Mouse (Mus musculus) frontal cortex, postnatal 10 days (tissue): Measurements from ENCODE around the gene Nol3.
A peak's percentile ranks its signal among the peaks of the same experiment; 100 is the strongest.
"Not testable (repeated sequence)": the region's sequence is repeated elsewhere in the genome, so short reads cannot be mapped to it uniquely, and the experiment has no call there.

ENCODE experiments used
- DNase-seq, 2 experiments: peaks; one replicate each; pipeline ENCODE4 v3.0.0; 2022; ENCODE audit warnings: low spot score in 2 of 2, mixed read lengths in 1 of 2

Gene Nol3

GRCm38 (mm10) chr8:105275840-105276239 is at the start of gene Nol3:
TSS of gene Nol3 (plus strand) at chr8:105276140.
- no peak for DNase-seq

DNA sequence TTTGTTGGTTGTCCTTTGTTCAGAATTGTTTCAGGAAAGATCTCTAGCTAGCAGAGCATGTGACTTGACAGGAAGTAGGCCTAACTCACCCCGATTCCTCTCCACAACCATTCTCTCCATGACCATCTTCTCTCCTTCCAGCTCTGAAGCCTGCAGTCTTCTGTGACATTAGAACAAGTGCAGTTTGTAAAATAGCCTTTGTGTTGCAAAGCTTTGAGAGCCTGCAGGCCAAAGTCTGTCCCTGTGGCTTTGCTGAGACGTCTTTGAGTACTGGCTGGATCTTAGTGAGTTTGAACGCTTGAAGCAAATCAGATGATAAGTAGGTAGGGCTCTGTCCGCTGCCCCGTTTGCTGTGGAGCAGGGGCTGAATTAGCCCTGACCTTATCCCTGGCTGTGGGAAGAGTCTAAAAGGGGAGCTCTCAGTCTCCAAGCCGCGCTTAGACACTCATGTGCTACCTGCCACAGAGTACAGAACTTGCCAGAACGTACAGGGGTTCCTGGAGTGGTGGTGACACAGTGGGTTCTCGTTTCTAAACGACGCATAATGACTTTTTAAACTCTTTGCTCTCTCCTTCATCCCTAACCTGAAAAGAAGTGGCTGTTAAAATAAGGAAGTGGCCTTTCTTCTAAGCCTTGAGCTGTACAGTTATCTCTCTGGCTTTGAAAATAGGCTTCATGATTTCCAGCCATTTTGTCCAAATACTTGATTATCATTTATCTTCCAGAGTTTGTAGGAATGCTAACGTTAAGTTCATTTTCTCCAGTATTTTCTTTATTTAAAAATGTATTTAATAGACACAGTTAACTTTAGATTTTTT is 44.2 kb upstream of the Nol3 start:
- DNase-seq, result no peak

DNA sequence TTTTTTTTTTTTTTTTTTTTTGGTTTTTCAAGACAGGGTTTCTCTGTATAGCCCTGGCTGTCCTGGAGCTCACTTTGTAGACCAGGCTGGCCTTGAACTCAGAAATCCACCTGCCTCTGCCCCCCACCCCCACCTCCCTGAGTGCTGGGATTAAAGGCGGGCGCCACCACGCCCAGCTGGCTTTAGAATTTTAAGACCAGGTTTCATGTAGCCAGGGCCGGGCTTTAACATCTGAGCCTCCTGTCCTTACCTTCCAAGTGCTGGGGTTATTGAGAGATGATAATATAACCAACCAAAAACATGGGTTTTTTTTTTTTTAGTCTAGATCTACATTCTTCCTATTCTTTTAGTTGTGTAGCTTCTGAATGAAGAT is 43.6 kb upstream of the Nol3 start:
- DNase-seq, result not testable (repeated sequence)

- no peak for DNase-seq
Observed at GRCm38 (mm10) chr8:105233126-105233935, 42.6 kb upstream of the Nol3 start.

DNA sequence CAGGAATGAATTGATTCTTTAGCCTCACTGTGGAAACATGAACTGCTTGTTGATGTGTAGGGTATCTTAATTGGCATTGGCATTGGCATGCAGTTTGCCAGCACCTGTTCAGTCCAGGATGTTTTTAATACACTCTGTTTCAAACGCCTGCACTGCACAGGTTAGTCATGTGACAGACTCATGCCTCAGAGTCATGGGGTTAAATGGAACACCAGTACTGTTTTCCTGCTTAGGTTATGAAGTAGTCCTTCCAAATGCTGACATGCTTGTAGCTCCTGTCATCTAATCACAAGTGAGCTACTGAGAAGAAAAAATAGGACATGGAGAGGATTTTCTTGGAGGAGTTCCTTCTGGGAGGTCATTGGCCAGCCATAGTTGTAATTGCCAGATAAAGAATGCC is 40.7 kb upstream of the Nol3 start:
- DNase-seq, result no peak

GRCm38 (mm10) chr8:105237442-105238142 is 38.3 kb upstream of the Nol3 start:
- DNase-seq, result no peak

GRCm38 (mm10) chr8:105241016-105241415 is 34.9 kb upstream of the Nol3 start:
- no peak for DNase-seq

DNA sequence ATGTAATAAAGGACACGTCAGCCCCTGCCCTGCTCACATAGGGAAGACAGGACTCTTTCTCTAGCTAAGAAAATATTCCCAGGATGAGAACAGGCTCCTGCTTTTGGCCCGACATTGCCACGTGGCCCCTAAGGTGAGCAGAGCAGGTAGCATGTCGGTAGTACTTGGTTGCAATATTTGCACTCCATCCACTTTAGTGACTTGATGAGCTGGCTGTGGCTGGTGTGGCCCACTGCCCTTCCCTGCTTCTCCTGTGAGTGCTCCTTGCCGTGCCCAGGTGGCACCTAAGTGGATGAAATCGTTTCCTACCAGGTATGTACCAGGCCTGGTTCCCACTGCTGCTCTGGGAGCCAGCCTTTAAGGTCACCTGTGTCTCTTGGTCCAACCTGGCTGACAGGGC is 24.0 kb upstream of the Nol3 start:
- DNase-seq, result no peak

- no peak for DNase-seq
Observed at GRCm38 (mm10) chr8:105252680-105253537, 23.0 kb upstream of the Nol3 start.

DNA sequence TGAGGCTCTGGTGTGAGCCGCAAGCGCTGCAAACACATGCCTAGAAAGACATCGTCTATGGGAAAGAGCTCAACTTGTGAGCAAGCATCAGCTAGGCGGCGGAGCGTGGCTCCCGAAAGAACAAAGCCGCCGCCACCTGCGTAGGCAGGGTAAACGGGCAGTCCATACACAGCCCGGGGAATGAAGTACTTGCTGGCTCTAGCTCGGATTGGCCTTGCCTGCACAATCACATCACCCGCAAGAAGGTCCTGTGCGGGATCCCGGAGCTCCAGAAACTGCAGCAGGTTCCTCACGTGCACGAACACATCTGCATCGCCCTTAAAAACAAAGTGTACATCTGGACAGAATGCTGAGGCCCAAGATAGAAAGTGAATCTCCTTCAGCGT is 22.2 kb upstream of the Nol3 start:
- DNase-seq, result no peak

DNA sequence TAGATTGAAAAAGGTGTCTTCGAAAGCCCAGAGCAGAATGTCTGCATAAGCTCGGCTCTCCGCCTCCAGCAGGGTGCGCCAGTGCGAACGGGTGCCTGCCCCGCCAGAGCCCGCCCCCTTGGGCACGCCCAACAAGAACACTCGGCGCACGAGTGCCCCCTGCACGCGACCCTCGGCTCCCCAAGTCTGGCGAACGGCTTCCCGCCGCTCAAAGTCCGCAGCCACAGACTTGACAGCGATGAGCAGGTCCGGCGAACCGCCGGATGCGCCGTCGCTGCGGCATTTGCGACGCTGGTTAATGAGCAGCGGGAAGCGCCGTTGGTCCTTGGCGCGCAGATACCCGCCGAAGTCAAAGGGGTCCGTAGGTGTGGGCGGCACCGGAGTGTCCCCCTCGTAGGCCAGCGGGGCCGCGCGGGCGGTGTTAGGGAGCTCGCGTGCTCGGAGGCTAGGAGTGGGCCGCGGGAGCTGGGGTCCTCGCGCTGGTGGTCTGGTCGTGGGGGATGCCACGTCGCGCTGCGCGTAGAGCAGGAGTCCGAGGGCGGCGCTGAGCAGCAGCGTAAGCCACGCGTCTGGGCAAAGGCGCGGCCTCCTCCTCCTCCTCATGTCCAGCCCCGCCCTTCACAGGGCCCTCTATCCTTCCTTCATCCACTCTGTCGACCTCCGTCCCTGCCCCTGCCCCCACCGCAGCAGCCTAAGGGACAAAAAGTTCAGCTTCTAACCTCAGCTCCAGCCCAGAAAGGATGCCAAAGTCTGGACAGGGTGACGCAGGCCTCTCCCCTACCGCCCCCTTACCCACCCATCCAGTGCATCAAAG is 21.6 kb upstream of the Nol3 start:
- DNase-seq, result peak; percentile 77 to 87

DNA sequence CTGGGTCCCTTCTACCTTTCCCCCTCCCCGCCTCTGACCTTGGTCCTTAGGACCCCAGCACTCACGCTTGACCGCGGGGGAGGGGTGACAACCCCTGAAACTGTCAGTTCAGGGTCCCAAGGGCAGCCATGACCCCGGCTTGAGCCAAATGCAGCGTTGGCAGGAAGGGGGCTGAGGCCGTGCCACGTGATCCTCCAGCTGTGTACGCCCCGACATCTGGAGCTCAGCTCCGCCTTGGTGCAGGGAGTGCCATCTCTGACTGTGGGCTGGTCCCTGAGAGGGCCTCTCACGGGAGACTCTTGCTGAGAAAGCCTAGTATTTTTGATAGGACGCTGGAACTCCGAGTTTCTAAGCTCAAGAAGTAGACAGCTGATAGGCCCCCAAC is 21.0 kb upstream of the Nol3 start, which contains the start of gene B3gnt9:
Gene B3gnt9 (minus strand): TSS at position 188 of the 385 bp plus-strand sequence.
- peak in 1 of 2 experiments; percentile 44 for DNase-seq

GRCm38 (mm10) chr8:105257318-105258114 is 18.4 kb upstream of the Nol3 start:
- no peak for DNase-seq

GRCm38 (mm10) chr8:105258911-105259720 is 16.8 kb upstream of the Nol3 start:
- no peak for DNase-seq

DNA sequence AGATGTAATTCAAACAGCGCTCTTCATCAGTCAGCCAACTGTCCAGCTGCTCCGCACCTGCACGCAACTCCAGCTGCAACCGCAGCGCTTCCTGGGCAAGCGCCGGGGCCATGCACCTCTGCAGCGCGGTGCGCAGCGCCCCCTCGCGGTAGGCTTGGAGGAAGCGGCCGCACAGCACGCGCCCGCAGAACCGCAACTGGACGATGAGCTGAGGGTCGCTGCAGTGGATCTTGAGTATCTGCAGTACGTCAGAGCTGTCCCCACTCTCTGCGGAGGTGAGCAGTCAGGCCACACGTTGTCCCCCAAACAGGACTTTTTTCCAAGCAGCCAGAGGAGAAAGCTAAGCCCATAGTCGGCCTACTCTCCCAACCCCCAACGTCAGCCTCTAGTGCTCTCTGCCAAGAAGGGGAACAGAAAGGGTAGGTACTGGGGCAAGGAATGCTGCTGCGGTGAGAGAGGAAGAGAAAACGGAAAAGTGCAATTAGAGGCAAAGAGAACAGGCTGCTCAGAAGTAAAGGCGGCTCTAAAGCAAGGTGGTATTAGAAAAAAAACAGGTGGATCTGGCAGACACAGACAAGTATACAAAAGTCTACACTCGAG is 16.1 kb upstream of the Nol3 start:
- peak in 1 of 2 experiments; percentile 66 for DNase-seq

DNA sequence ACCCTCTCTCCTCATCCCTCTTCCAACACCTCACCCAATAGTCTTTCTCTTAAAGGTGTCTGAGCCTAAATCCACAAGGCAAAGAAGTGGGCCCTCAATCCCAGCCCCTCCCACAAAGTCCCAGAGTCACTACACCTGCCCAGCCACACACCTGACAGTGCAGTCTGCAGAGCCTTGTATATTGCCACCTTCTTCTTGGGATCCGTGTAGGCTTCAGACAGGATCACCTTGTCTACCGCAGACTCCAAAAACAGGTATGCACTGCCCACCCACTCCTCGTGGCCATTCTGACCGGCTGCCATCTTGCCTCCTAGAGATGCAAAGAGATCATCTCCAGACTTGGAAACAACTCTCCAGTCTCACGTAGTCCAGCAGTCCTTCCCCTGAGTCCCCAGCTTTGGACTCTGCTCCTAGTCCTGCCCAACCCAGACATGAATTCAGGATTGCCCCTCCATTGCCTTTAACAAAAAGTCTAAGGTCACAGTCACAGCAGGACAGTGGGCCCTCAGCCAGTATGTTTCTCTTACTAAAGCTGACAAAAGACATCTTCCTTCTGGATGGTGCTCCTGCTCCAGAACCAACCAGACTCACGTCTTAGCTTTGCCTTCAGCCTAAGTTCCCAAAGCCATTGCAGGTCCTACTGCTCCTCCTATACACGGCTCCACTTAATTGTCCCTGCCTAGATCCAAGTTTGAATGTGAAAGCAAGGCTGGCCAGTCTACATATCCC is 15.4 kb upstream of the Nol3 start:
- no peak for DNase-seq

DNA sequence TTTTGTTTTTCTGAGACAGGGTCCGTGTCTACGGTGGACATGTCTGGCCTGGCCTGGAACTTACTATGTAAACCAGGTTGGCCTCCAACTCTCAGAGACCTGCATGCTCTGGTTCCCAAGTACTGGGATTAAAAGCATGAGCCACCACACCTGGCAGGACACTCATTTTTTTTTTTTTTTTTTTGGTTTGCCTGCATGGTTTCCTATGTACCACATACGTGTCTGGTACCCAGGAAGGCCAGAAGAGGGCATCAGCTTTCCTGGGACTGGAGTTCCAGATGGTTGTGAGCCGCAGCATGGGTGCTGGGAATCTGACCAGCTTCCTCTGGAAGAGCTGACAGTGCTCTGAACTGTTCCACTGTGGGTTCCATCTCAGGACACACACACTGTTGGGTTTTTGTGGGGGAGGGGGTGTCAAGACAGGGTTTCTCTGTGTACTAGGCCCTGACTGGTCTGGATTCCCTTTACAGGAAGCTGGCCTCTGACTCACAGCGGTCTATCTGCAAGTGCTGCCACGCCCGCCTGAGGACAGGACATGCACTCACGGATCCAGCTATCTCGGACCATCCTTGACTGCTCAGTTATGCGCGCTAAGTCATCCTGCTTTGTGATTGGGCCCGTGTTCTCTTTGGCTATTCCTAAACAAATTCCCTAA is 14.5 kb upstream of the Nol3 start:
- DNase-seq, result no peak
